Mouse (Mus musculus) erythroblast, adult 5-6 weeks (primary cell): ENCODE data around the gene Mmd2. TPM values are rescaled to one million over a fixed set of nuclear protein-coding genes. Genes with fewer than 3 reads are reported as not detected.

ENCODE experiments used
- ATAC-seq: replicated peaks from 2 replicates; pipeline ENCODE4 v1.8.0; 2016; ENCODE audit warnings: moderate number of reproducible peaks, mild to moderate bottlenecking, moderate TSS enrichment, inconsistent platforms; ENCODE audit not compliant: poor library complexity, low FRiP score, severe bottlenecking
- total RNA-seq, 2 experiments: library from RNA; stranded (forward) in 1 of 2; stranded (reverse) in 1 of 2; fragments of 150-400 nt in 1 of 2; fragments of 200-764, 138-1000 nt in 1 of 2; gene quantifications; 2 replicates each; pipeline versions ENCODE4 v1.2.3 to v1.2.4; 2015 to 2017; ENCODE audit warnings: low replicate concordance in 2 of 2

The Mmd2 gene
- total RNA-seq, 2 experiments from 2014 or later, result not detected

DNA sequence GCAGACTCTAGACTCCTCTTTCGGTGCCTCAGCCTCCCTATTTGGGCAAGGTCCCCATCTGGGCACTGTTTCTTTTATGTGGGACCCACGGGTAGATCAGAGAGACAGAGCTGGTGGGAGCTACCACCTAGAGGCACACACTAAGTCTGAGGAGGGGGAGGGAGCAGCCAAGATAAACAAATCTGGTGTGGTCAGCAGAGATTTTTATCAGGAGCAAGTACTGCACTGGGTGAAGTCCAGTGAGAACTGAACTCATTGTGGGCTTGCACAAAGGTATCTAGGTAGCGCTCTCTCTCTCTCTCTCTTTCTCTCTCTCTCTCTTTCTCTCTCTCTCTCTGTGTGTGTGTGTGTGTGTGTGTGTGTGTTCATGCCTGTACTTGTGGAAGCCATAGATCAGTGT, 5.9 kb upstream of the Mmd2 start:
- no peak for ATAC-seq

DNA sequence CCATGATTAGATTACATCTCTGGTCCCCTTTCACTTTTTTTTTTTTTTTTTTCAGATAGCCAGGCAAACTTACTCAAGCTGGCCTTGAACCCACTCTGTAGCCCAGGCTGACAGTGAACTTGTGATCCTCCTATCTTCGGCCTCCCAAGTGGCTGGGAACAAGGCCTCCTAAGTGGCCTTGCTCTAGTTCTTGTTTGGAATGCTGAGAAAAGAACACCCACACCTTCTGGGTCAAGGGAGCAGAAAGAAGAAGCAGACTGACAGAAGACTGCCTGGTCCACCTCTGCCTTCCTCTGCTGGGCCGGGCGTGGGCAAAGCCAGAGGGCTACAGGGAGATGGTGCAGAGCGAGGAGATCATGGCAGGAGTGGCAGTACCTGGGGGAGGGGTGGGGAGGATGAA, 1.8 kb upstream of the Mmd2 start:
- ATAC-seq, result no peak

GRCm38 (mm10) chr5:142608989-142609325, 357 bp upstream of the Mmd2 start:
- ATAC-seq, result no peak

DNA sequence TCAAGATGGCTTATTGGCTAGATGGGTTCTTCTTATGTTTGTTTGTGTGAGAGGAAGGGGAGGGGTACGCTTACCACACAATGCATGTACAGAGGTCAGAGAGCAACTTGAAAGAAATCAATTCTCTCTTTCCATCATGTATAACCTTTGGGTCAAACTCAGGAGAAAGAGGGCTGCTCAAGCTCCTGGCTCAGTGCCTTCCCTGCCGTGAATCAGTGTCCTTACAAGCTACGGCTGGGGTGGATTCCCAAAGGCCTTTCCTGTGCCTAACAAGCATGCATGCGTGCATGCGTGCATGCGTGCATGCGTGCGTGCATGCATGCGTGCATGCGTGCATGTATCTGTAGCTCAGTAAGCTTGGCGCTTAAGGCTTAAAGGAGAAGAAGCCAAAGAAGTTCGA, 3.3 kb downstream of the Mmd2 start:
- no peak for ATAC-seq

- ATAC-seq, result no peak
Measured at GRCm38 (mm10) chr5:142604379-142604778, 4.2 kb downstream of the Mmd2 start.

GRCm38 (mm10) chr5:142597648-142598390, 10.8 kb downstream of the Mmd2 start:
- ATAC-seq, result no peak

- ATAC-seq, result no peak
Measured at GRCm38 (mm10) chr5:142596723-142597122, 11.9 kb downstream of the Mmd2 start.

DNA sequence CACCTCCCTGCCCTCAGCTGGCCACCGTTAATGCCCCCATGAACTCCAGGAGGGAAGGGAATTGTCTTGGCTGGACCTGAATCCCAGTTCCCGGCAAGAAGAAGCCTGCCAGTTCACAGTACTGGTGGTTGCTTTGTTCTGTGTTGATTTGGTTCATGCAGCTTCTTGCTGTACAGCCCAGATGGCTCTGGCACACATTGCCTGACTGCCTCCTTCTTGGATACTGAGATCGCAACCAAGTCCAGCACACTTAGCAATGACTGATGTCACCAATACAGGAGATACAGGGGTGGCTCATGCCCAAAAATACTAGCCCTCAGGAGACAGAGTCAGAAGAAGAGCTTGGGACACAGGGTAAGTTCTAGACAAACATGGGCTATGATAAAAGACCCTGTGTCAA, 12.9 kb downstream of the Mmd2 start:
- ATAC-seq, result no peak

- no peak for ATAC-seq
Measured at GRCm38 (mm10) chr5:142590953-142591616, 17.5 kb downstream of the Mmd2 start.

GRCm38 (mm10) chr5:142583616-142584126, 24.9 kb downstream of the Mmd2 start:
- ATAC-seq, result no peak

DNA sequence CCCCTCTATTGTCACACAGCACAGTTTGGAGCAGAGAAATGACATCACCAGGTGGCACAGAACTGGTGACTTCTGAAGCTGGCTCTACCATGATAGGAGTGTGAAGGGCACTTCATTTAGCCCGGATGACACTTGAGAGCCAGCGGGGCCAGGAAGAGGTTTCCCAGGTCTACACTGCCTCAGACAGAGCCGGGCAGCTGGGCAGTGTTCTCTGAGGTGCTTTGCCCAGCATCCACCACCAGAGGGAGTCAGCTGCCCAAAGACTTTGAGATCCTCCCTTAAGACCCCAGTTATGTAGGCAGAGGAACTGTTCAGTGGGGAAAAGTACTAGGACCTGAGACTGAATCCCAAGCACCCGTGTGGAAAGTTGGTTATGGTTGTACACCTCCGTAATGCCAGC, 27.1 kb downstream of the Mmd2 start:
- 0 out of 2 replicates have a peak, but pooled peaks have one; percentile 55 for ATAC-seq

- ATAC-seq, result no peak
Measured at GRCm38 (mm10) chr5:142578192-142578591, 30.4 kb downstream of the Mmd2 start.

GRCm38 (mm10) chr5:142576832-142577231, 31.8 kb downstream of the Mmd2 start:
- no peak for ATAC-seq

DNA sequence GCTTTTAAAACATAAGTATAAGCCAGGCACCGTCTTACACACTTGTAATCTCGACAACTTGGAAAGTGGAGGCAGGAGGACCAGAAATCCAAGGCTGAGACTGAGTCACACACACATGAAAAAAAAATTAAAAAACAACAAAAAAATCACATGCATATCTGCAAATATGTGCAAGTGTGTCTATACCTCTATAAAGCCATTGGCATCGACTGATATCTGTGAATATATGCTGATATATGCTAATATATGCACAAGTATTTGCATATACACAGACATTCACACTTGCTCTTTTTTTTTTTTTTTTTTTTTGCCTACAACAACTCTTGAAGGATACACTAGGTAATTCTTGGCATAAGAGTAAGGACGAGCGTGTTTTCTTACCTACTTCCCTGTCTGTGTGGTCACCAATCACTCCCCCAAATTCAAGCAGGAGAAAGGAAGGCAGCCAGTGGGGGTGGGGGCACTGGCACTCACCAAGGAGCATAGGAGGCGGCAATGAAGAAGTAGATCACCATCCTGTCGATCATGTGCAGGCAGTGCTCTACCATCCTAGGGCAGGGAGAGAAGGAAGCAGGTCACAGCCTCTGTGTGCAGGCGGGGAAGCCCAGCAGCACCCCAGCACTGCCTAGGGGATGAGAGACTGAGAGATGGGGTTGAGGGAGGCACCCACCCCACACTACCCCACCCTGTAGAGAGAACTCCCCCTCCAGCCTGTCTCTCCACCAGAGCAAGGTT, 34.1 kb downstream of the Mmd2 start:
- no peak for ATAC-seq

DNA sequence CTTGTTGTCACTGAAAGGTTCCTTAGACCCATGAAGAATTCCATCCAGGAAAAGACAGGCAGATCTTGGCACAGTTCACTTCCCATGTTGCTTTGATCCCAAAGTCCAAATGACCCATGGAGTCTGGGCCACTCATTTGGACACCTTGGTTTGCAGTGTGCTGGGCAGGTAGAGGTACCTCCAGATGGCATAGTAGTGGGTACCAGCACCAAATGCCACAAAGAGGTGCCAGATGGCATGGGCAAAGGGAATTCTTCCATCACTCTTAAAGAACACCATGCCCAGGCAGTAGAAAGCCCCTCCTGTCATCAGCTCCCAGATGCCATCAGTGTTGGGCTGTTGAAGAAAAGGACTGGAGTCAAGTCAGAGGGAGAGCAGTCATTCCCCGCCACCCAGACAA, 44.0 kb downstream of the Mmd2 start:
- no peak for ATAC-seq

GRCm38 (mm10) chr5:142560261-142560660, 48.3 kb downstream of the Mmd2 start:
- no peak for ATAC-seq

DNA sequence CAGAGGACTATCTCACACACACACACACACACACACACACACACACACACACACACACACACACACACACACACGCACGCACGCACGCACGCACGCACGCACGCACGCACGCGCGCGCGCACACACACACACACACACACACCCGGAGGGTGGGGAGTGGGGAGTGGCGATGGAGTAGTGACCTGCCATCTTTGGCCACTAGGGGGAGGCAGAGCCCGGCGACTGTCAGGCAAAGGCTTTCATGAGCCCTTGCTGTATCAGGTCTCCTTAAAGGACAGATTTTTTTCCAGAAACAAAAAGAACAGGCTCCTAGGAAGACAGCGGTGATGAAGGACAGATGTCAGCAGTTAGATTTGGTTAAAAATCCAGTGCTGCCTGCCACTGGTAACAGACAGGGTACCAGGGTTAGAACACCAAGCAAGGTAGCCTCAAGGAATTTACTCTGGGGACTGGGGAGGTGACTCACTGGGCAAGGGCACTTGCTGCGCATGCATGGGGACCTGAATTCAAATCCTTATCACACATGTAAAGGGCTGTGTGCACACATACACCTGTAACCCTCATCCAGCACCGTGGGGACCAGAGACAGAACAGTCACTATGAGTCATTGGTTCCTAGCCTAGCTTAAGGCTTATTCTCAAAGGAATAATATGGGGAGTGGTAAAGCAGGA, 51.1 kb downstream of the Mmd2 start:
- peak; percentile 90 for ATAC-seq

DNA sequence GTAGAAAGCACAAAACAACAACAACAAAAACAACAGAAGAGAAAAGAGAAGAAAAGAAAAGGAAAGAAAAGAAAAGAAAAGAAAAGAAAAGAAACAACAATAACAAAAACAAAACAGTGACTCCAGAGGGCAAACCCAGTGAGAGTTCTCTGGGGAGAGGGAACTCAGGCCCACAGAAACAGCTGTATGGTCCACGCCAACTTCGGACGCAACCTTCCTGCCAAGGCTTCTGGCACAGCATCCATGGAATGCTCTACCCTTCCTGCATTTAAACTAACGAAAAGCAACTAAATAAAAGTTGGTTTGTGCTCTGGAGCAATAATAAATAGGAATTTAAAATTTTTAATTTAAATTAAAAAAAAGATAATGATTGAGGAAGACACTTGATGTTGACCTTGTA, 51.9 kb downstream of the Mmd2 start:
- no peak for ATAC-seq

DNA sequence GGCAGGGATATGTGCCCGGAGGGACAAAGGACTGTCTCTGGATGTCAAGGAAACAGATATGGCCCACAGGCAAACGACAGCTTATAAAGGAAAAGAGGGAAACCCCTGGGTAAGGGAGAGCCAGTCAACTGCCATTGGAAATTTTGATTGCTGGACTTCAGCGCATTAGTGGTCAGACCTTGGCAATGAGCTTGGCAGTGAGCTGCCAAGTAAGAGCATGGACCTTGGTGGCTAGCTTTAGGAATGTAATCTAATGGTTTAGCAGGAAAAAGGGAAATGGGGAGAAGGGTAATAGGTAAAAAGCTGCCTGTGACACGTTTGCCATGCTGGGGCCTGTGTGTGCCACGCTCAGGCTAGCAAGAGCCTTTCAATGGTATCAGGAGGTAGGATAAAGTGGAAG, 52.7 kb downstream of the Mmd2 start:
- ATAC-seq, result no peak
